Comparison of ENCODE assay signal across 12 mouse cellular contexts in genomic region chr15:77828242-77828641, GRCm38 (mm10). TPM values are rescaled to one million over a fixed set of nuclear protein-coding genes. Genes with fewer than 3 reads are reported as not detected.
DNase-seq lines count a peak whose midpoint lies in the region; ATAC-seq and TF ChIP-seq lines count a peak whose summit lies in the region.
"Had no signal": no experiment of that assay in that cellular context is flagged by ENCODE, and none has a peak within 500 bp of the region (broad histone marks: within the 10 kb centered on the region; RNA-seq: fewer than 3 reads in every experiment).

No protein-coding gene starts in this region.

- no peak for ATAC-seq in intestine, embryonic 15.5 days
- no peak for ATAC-seq in intestine, postnatal 0 days
- no peak for ATAC-seq in stomach, postnatal 0 days (ENCODE audit: low FRiP score, low TSS enrichment)
- ATAC-seq: Patski had no signal

- no peak for TF ChIP-seq CTCF in cerebellum, adult 2 months (IDR thresholded peaks at IDR 0.05; ENCODE audit: borderline replicate concordance, insufficient read depth, low read depth, low read length)
- TF ChIP-seq CTCF in intestine, postnatal 0 days (IDR thresholded peaks at IDR 0.05; ENCODE audit: low read depth) = no peak
- no peak for TF ChIP-seq CTCF in spleen, adult 2 months (IDR thresholded peaks at IDR 0.05; ENCODE audit: extremely low read depth, insufficient read depth, insufficient read length, insufficient replicate concordance)
- TF ChIP-seq CTCF in stomach, postnatal 0 days (IDR thresholded peaks at IDR 0.05; ENCODE audit: low read depth) = no peak

- H3K4me2 ChIP-seq in intestine, embryonic 15.5 days (replicated peaks) = no peak overlapping the region
- H3K4me2 ChIP-seq in intestine, postnatal 0 days (replicated peaks; ENCODE audit: low read depth) = no peak overlapping the region
- no peak overlapping the region for H3K4me2 ChIP-seq in stomach, postnatal 0 days (replicated peaks; ENCODE audit: low read depth)

- no peak for TF ChIP-seq POLR2A in cerebellum, adult 2 months (IDR thresholded peaks at IDR 0.05; ENCODE audit: borderline replicate concordance, insufficient read depth, low read length)
- no peak for TF ChIP-seq POLR2A in spleen, adult 2 months (IDR thresholded peaks at IDR 0.05; ENCODE audit: low read depth, low read length)

- no peaks in the 10 kb centered on the region for H3K9me3 ChIP-seq in intestine, embryonic 15.5 days
- H3K9me3 ChIP-seq in intestine, postnatal 0 days (ENCODE audit: control insufficient read depth) = no peaks in the 10 kb centered on the region
- H3K9me3 ChIP-seq in stomach, postnatal 0 days (ENCODE audit: control insufficient read depth, low read length) = no peaks in the 10 kb centered on the region

- TF ChIP-seq EP300 in stomach, postnatal 0 days (optimal IDR thresholded peaks at IDR 0.05) = no peak

- peak in 1 of 2 experiments; percentile 2 for DNase-seq in cerebellum, adult 2 months
- DNase-seq in cerebellum, postnatal 25 days = no peak
- DNase-seq in spleen, adult 2 months (ENCODE audit: low read depth in 1 of 2, low spot score in 2 of 2) = no peak
- DNase-seq in spleen, adult 18-20 months = no peak
- DNase-seq in stomach, postnatal 0 days (ENCODE audit: low spot score) = no peak
- DNase-seq in adrenal gland, adult 8-10 months = no peak
- DNase-seq: adrenal gland, postnatal 25 days; cerebellum, adult 8-10 months had no signal

- no peak overlapping the region for H3K9ac ChIP-seq in intestine, embryonic 15.5 days
- H3K9ac ChIP-seq in intestine, postnatal 0 days (ENCODE audit: low read depth, low read length) = no peak overlapping the region
- peak overlapping the region; percentile 18; the same call in 1 of the 2 replicates for H3K9ac ChIP-seq in stomach, postnatal 0 days (ENCODE audit: low read length)

- peaks cover 8% of the 10 kb centered on the region; the same call in 1 of the 2 replicates for H3K36me3 ChIP-seq in intestine, embryonic 15.5 days
- peaks cover 11% of the 10 kb centered on the region; the same call in 1 of the 2 replicates for H3K36me3 ChIP-seq in intestine, postnatal 0 days (ENCODE audit: control insufficient read depth, insufficient read depth)
- H3K36me3 ChIP-seq in spleen, adult 2 months (ENCODE audit: control insufficient read depth, insufficient read depth, low read length) = peaks cover 15% of the 10 kb centered on the region
- 0 out of 2 replicates have a peak, but pooled peaks cover 3% of the 10 kb centered on the region for H3K36me3 ChIP-seq in stomach, postnatal 0 days (ENCODE audit: control insufficient read depth, insufficient read depth, low read length)

- H3K4me1 ChIP-seq in cerebellum, adult 2 months (ENCODE audit: control insufficient read depth, insufficient read depth, low read length) = peaks cover 49% of the 10 kb centered on the region
- peaks cover 69% of the 10 kb centered on the region for H3K4me1 ChIP-seq in intestine, embryonic 15.5 days (replicated peaks)
- H3K4me1 ChIP-seq in intestine, postnatal 0 days (replicated peaks; ENCODE audit: control insufficient read depth, insufficient read depth, low read length) = peaks cover 28% of the 10 kb centered on the region
- H3K4me1 ChIP-seq in spleen, adult 2 months (ENCODE audit: control insufficient read depth, insufficient read depth, insufficient read length) = peaks cover 54% of the 10 kb centered on the region
- peaks cover 23% of the 10 kb centered on the region for H3K4me1 ChIP-seq in stomach, postnatal 0 days (replicated peaks; ENCODE audit: control insufficient read depth, insufficient read depth)

- peak overlapping the region; percentile 32 for H3K27ac ChIP-seq in cerebellum, adult 2 months (ENCODE audit: insufficient read depth, low read length)
- peak overlapping the region; percentile 34; the same call in 1 of the 2 replicates for H3K27ac ChIP-seq in intestine, embryonic 15.5 days
- H3K27ac ChIP-seq in intestine, postnatal 0 days (ENCODE audit: low read depth, low read length) = no peak overlapping the region; the same call in 1 of the 2 replicates
- peak overlapping the region; percentile 6; the same call in 1 of the 2 replicates for H3K27ac ChIP-seq in spleen, adult 2 months (ENCODE audit: insufficient read depth, low read length)
- H3K27ac ChIP-seq in stomach, postnatal 0 days (replicated peaks) = peak overlapping the region; percentile 53; the same call in 1 of the 2 replicates

- 87% methylated on average over 12 of the region's 12 CpGs for whole genome bisulfite sequencing in cerebellum, adult 2 months
- 78% methylated on average over 12 of the region's 12 CpGs for WGBS in intestine, embryonic 15.5 days
- WGBS in intestine, postnatal 0 days = 78% methylated on average over 12 of the region's 12 CpGs
- 93% methylated on average over 12 of the region's 12 CpGs for WGBS in spleen, adult 2 months
- 77% methylated on average over 12 of the region's 12 CpGs for WGBS in stomach, postnatal 0 days

- no peak overlapping the region for H3K4me3 ChIP-seq in cerebellum, adult 2 months (replicated peaks; ENCODE audit: insufficient read depth, low read depth, low read length)
- no peak overlapping the region for H3K4me3 ChIP-seq in intestine, embryonic 15.5 days (replicated peaks)
- no peak overlapping the region for H3K4me3 ChIP-seq in intestine, postnatal 0 days (ENCODE audit: low read depth, low read length)
- no peak overlapping the region for H3K4me3 ChIP-seq in spleen, adult 2 months (ENCODE audit: extremely low read depth, insufficient read depth, insufficient read length)
- no peak overlapping the region for H3K4me3 ChIP-seq in stomach, postnatal 0 days (ENCODE audit: low read depth, low read length)
- H3K4me3 ChIP-seq: erythroblast, embryonic 14.5 days had no signal

- H3K27me3 ChIP-seq in cerebellum, adult 2 months (ENCODE audit: control insufficient read depth, insufficient read depth, low read length) = no peaks in the 10 kb centered on the region
- H3K27me3 ChIP-seq in intestine, embryonic 15.5 days (replicated peaks) = no peaks in the 10 kb centered on the region
- no peaks in the 10 kb centered on the region for H3K27me3 ChIP-seq in intestine, postnatal 0 days (replicated peaks; ENCODE audit: control insufficient read depth, insufficient read depth, low read length)
- no peaks in the 10 kb centered on the region for H3K27me3 ChIP-seq in spleen, adult 2 months (ENCODE audit: control insufficient read depth, insufficient read depth, low read length)
- H3K27me3 ChIP-seq in stomach, postnatal 0 days (ENCODE audit: control insufficient read depth, insufficient read depth, low read length) = no peaks in the 10 kb centered on the region
- H3K27me3 ChIP-seq: Patski had no signal

RNA-seq across cellular contexts. Expression of gene Myh9, which starts 13.7 kb away (rescaled TPM):
- polyA plus RNA-seq in cerebellum, adult 2 months (2012; rRNA removed) = 44.2 and 45.2 TPM in 2 replicates
- polyA plus RNA-seq in intestine, embryonic 15.5 days (2015; fragmentation: Nextera tagmentation; extraction: Ambion mirVana) = 51.6 and 52.9 TPM in 2 replicates
- 25.7 and 27.7 TPM in 2 replicates for polyA plus RNA-seq in intestine, postnatal 0 days (2015; fragmentation: Nextera tagmentation; extraction: Ambion mirVana)
- polyA plus RNA-seq in spleen, adult 2 months (2012; rRNA removed) = 138 and 142 TPM in 2 replicates
- 27.9 and 32.9 TPM in 2 replicates for polyA plus RNA-seq in stomach, postnatal 0 days (2015; fragmentation: Nextera tagmentation; extraction: Ambion mirVana)
- 100 to 1,000 TPM; 304 to 366 (median 340) TPM for total RNA-seq in adrenal gland, adult 8-10 months (2022)
